Mouse (Mus musculus): Measurements from ENCODE around the gene Jmjd8.
"Not testable (repeated sequence)": the region's sequence is repeated elsewhere in the genome, so short reads cannot be mapped to it uniquely, and the experiment has no call there.

Gene Jmjd8

DNA sequence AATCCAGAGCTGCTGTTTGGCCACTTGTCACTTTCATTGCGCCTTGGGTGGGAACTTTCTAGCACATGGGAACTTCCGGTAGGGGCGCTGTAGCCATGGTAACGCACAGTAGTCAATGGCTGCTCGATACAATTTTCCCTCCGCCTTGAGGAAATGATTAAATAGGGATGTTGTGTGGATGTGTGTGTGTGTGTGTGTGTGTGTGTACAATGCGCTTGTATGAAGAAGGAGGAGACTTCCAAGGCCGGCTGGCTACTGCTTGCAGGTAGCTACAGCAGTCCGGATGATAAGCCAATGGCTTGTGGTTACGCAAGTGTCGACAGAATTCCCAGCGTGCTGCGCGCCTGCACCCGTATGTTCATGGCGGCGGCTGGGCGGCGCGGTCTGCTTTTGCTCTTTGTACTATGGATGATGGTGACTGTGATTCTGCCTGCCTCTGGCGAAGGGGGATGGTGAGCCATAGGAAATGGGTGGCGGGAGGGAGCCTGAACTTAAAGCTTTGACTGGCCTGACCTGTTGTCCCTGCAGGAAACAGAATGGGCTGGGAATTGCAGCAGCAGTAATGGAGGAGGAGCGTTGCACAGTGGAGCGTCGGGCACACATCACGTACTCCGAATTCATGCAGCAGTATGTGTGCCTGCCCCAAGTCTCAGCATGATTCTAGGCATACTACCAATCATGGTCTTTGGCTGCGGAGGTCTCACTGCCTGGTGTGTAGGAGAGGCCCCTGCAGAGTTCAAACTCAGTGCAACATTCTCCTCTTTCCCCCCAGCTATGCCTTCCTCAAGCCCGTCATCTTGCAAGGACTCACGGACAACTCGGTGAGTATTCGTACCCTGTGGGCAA is at the start of gene Jmjd8:
Gene Jmjd8 (plus strand): TSS at position 156 of the 846 bp plus-strand sequence.
- peak; percentile 47 to 61 for DNase-seq (ENCODE audit: low read depth in 2 of 2, low spot score in 2 of 2)

DNA sequence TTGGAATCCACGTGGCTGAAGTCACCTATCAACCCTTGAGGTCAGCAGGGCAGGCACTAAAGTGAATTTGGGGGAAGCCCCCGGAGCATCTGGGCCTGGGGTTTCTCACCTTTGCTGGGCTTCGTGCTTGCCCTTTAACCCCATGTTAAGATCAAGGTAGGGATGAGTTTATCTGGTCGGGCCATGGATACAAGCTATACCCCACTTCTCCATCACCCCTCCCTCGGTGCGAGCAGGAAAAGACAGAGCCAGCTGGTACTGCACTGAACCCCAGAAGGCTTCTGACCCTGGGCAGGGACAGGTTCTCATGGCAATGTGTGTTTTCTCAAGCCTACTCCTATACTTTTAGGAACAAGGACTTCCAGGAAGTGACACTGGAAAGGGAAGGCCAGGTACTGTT is 47.3 kb upstream of the Jmjd8 start:
- no peak for DNase-seq (ENCODE audit: low read depth in 2 of 2, low spot score in 2 of 2)

DNA sequence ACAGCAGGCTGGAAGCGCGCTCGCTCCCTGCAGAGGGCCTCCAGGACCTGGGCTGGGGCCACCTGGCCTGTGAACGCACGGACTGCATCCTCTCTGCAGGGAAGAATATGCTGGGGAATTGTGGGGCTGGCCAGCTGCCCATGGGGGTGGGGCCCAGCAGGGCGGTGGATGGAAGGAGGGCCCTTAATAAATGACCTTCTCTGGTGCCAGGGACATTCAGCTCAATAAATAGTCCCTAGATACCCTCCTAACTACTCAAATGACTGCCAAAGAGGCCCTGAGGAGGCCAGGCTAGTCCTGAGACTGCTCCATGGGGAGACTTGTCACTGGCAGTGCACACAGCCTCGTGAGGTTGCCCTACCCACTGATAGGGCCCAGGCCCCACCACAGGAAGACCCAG is 45.6 kb upstream of the Jmjd8 start:
- DNase-seq (ENCODE audit: low read depth in 2 of 2, low spot score in 2 of 2) = no peak

DNA sequence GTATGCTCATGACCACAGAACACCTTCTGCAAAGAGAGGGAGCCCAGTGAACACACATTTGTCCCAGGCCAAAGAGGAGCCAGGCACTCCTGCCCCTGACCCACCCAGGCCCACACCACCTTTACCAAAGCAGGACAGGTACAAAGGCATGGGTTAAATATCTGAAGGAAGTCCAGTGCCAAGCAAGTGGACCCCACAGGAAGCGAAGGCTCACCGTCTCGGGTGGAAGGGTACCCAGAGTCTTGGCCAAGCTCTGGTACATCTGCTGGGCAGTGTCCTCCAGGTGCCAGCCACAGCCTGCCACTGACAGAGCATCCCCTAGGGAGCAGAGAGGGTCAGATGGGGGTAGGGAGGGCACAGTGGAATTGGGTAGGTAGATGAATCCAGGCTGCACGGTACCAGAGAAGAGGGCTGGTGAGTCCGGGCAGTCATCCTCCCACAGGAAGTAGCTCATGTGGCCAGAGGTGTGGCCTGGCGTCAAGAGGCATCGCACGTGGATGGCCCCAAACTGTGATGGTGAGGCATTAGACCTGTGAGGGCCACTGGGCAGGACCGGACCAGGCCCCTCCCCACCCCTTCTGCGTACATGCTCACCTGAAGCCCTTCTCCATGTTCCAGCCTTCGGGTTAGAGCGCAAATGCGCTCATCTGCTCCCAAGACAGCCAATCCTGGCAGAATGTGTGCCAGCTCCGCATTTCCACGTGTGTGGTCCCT is 44.6 kb upstream of the Jmjd8 start:
- DNase-seq (ENCODE audit: low read depth in 2 of 2, low spot score in 2 of 2) = no peak

DNA sequence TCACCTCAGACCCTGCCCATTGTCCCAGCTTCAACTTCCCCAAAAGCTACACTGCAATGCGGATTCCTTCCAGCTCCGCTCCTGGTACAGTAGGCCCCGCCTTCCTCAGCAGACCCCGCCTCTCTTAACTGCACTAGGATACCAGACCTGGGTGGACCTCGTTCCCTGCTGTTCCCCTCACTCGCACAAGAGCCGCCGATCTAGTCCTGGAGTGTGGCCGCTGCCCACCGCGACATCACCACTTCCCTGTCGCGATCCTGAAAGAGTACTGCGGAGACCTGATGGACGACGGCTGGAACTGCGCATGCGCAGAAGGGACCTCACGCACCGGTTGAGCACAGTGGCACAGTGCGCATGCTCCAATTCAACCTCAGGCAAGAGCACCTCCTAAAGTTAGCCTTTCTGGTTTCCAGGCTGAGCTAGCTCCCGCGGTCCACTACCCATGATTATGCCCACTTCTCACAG is 43.4 kb upstream of the Jmjd8 start, which contains the start of gene Haghl:
Gene Haghl (minus strand): TSS at position 393 of the 465 bp plus-strand sequence.
- peak; percentile 94 for DNase-seq (ENCODE audit: low read depth in 2 of 2, low spot score in 2 of 2)

DNA sequence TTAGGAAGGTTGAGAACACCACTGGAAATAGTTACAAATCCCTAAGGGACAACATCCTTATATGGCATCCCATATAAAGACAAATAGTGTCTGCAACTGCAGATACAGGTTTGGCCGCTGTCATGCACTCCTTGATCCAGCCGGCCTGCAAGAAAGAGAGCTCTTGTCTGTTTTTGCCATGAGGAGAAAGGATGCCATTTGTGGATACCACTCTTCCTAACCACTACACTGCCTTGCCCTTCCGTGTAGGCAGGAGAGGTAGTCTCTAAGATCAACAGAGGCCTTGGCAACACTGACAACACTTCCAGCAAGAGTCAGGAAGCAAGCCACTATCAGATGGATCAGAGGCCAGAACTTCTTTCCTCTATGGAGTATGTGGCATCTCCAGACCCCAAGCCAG is 42.4 kb upstream of the Jmjd8 start, which contains the start of gene Ccdc78:
Gene Ccdc78 (plus strand): TSS at position 301 of the 400 bp plus-strand sequence.
- DNase-seq (ENCODE audit: low read depth in 2 of 2, low spot score in 2 of 2) = no peak

DNA sequence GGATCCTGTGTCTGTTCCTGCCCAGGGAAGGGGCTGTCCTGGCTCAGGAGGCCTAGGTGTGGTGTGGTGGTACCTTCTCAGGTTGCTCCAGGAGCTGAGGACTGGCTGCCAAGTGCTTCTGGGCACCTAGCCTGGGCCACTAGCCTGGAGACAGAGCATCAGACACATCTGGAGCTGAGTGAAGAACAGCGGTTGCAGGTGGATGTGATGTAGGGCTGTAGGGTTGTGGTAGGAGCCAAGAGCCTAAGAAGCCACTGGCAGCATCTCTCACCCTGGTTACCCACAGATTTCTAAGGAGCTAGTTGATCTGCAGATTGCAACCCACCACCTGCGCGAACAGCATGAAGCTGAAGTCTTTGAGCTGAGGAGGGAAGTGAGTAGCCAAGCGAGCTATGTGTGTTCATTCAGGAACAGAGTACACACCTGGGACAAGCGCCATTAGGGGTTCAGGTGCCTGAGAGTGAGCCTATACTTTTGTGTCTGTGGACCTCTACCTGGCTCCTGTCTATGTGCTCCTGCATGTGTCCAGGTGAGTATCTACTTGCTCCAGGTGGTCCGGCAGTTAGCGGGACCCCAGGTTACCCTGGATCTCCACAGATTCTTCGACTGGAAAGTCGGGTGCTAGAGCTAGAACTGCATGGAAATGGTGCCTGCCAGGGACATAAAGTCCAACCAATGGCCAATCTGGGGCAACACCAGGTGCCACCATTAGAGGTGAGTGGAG is 41.7 kb upstream of the Jmjd8 start:
- DNase-seq (ENCODE audit: low read depth in 2 of 2, low spot score in 2 of 2) = no peak

DNA sequence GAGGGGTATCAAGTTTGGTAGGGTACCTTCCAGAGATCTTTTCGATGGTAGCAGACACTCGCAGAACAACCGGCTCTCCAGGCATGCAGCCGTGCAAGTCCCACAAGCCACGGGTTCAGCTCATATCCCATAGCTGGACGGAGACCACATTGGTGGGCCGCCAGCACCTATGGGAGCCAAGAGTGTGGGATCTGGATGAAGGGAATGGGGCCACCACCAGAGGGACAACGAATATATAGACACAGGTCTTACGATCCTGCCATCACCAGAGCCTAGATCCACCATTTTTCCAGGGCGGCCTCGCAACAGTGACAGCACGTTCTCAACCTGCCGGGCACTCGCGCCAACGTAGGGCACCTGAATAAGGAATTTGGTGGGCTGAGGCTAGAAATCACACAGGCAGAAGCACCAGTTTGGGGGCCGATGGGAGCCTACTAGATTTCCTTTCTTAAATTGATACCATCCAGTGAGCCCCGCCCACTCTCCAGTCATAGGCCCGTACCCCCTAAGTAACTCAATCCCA is 37.3 kb upstream of the Jmjd8 start:
- no peak for DNase-seq (ENCODE audit: low read depth in 2 of 2, low spot score in 2 of 2)

DNA sequence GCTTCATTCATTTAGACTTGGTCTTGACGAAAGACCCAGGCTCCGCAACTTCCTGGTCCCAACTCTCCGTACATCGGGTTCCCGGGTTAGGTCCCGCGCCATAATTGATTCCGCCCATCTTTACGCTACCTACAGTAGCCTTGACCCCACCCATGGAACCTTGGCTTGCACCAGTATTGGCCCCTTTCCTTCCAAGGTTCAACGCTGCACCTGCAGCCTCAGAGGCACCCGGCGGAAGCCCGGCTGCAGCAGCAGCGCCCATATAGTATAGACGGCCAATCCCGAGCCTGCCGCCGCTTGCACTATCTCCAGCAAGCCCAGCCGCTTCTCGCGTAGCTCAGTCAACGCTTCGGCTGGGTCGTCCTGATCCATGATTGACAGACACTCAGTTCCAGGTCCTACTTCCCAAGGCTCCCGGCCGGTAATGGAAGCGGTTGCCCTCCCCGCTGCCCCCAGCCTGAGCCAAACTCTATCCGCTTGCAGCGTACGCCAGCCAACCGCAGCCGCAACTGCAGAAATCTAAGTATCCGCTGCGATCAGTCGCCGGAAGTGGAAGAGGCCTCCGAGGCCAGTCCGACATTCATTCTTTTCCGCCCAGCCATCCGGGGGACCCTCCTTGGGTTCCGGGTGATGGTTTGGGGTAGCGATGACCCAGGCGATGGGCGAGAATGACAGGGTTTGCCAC is 36.7 kb upstream of the Jmjd8 start:
- peak; percentile 80 to 87 for DNase-seq (ENCODE audit: low read depth in 2 of 2, low spot score in 2 of 2)

DNA sequence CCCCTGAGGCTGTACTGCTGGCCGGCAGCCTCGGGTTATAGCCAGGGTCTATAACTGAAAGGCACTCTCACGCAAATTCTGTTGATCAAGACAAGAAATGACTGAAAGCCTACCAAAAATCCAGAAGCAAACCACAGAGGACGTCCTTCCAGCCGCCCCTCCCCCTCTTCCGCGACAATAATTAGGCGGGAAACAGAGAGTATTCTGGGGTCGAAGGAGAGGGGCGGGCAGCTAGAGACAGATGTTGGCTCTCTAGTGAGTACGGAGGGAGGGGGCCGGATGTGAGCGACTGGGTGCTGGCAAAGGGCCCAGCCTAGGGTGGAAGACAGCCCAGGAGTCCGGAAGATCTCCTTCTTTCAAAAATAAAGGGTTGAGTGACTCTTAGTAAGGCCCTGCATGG is 36.1 kb upstream of the Jmjd8 start, which contains the start of gene Fam173a:
Gene Fam173a (minus strand): TSS at position 287 of the 400 bp plus-strand sequence.
- DNase-seq (ENCODE audit: low read depth in 2 of 2, low spot score in 2 of 2) = peak; percentile 63 to 75

DNA sequence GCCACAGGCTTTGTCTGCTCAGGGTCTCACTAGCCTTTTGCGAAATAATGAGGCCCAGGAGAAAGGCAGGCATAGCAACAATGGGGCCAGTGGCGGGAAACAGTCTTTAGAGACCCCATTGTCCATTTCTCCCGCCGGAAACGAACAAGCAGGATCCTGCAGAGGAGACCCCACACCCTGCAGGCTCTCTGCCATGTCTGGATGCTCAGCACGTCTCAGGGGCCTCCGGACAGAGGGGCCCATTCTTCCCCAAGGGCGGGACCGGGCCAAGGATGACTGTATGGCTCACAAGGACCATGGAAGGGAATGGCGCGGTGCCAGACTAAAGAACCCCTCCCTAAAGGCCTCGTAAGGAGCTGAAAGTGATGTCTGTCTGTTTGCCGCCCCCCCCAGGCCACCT is 34.5 kb upstream of the Jmjd8 start:
- no peak for DNase-seq (ENCODE audit: low read depth in 2 of 2, low spot score in 2 of 2)

DNA sequence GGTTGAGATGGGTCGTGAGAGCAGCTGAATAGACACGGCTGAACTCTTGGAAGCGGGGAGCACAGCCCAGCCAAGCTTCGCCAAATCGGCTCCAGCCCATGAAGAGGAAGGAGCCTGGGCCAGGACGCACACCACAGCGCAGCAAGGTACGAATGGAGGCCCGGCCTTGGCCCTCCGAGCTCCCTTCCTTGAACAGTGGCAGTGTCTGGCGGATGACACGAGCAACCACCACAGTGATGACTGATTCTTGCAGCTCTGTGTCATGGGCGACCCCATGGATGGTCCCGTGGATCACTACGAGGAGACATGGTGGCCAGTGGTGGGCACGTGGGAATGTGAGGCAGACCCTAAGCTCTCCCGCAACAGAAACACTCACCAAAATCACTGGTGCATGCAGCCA is 33.7 kb upstream of the Jmjd8 start:
- DNase-seq (ENCODE audit: low read depth in 2 of 2, low spot score in 2 of 2) = no peak

DNA sequence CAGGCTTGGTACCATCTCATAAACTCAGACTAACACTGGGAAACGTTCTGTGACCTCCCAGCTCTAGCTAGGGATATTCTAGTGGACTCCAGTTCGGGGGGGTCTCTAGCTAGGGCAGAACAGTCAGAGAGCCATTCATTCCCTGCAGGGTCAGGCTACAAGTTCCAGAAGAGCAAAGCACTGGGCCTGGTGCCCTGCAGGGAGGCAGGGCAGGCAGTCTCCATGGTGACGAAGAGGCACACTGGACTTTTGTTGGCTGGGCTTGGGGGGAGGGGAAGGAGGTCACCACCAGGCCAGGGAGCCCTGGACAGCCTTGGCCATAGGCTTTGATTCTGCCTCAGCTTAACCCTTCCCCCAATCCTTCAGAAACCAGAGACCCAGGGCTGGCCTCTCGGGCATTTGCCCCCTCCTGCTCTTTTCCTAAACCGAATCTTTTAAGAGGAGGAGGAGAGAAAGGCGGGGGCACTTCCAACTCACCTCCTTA is 33.0 kb upstream of the Jmjd8 start, which contains the start of gene AC134908.4:
Gene AC134908.4 (minus strand): TSS at position 51 of the 484 bp plus-strand sequence.
- DNase-seq (ENCODE audit: low read depth in 2 of 2, low spot score in 2 of 2) = no peak

DNA sequence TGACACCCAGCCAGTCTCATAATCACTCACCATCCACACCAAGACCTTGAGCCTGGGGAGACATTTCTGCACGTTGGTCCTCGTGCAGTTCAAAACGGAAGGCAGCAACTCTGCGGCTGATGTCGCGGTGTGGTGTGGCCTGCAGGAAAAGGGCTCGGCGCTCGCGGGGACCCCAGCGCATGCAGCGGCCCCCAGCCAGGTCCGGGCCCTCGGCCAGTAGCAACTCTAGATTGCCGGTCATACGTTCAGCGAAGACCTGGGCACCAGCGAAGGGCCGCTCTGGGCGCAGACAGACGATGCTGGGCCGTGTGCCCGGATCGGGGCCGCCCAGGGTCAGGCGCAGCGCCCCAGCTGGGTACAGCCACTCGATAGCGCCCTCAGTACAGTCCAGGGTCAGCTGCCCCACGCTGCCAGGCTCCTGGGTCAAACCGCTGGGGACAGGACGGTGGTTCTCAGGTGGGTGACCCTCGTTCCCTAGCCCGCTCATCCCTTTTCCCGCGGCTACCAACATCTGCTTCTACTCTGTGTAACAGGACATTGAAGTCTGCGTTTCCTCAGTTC is 32.4 kb upstream of the Jmjd8 start:
- no peak for DNase-seq (ENCODE audit: low read depth in 2 of 2, low spot score in 2 of 2)

DNA sequence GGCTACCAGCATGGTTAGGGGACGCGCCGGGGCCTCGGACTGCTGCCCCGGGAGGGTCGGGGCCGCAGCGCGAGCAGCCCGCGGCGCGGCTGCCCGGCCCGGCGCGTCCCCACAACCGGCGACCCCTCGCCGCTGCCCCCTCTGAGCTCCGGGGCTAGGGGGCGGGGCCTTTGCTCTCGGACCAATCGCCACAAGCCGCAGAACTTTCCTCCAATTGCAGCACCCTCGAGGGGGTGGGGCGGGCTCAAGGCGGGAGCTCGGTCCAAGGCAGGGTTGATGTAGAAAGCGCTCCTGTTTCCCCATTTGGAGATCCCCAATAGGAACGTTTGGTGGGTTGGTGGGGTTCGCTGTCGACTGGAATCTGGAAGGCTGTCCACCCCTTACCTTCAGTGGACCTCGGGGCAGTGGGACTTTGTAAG is 31.7 kb upstream of the Jmjd8 start, which contains the start of gene Metrn:
Gene Metrn (minus strand): TSS at position 186 of the 419 bp plus-strand sequence.
- DNase-seq (ENCODE audit: low read depth in 2 of 2, low spot score in 2 of 2) = peak; percentile 68 to 75

DNA sequence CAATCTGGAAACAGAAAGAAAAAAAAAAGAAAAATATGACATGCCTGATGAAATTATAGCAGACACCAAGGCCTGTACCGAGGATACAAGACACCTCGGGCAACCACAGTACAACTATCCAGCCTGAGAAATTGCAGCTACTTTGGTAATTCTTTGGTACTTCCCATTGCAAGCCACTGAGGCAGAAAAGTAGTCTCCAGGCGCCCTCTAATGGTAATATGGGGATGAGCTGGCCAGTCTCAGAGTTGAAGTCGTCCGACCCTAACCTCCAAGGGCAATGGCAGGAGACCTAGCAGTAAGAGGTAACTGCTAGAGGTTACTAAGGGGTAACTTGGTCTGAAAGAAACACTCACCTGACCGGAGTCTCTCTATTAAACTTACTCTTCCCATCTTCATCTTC is 27.6 kb upstream of the Jmjd8 start:
- peak; percentile 74 to 78 for DNase-seq (ENCODE audit: low read depth in 2 of 2, low spot score in 2 of 2)

DNA sequence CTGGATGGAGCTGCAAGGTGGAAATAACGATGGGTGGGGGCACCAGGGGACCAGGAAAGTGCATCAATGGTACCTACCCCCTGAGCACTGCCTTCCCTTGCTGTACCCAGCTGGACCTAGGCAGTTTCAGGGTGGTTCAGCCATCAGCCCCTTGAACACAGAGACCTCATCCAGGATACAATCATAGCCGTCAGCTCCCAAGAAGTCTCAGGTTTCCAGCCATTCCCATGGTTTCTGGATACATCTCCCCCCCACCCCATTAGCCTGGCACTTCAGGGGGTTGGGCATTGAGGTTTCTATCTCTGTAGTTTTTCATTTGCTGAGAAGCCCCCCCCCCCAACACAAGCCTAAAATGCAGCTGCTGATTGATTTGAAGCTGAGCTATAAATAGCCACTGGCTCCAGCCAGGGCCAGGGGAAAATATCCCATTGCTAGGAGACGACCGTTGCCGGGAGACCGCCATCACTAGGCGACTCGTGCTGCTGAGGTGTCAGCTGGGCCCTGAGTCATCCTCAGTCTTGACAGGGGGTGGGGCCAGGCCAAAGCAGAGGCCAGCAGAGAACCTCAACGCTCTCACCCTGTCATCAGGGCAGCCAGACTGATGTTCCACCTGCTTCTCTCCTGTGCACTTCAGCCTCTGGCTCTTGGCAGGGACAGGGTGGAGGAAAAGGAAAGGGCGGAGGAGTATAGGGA is 25.7 kb upstream of the Jmjd8 start:
- no peak for DNase-seq (ENCODE audit: low read depth in 2 of 2, low spot score in 2 of 2)

DNA sequence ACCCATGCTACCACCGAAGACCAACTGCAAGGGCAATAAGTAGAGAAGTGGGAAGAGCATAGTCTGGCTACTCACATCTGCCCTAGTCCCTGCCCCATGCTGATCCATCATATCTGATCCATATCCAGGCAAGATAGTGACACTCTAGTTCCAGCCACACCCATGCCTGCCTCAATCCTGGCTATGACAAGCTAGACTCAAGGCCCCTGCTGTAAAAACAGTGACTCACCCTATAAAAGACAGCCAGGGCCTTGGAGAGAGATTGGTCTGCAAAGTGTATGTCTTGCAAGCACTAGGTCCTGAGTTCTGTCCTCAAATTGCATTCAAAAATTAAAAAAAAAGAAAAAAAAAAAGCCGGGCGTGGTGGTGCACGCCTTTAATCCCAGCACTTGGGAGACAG is 22.2 kb upstream of the Jmjd8 start:
- DNase-seq (ENCODE audit: low read depth in 2 of 2, low spot score in 2 of 2) = no peak

DNA sequence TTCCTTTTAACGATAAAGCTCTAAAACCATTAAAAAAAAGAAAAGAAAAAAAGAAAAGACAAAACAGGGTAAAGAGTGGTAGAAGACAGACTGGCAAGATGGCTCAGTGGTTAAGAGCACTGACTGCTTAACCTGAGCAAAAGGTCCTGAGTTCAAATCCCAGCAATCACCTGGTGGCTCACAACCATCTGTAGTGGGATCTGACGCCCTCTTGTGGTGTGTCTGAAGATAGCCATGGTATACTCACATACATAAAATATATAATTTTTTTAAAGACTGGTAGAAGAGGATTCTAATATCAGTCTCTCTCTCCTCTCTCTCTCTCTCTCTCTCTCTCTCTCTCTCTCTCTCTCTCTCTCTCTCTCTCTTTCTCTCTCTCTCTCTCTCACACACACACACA is 21.2 kb upstream of the Jmjd8 start:
- DNase-seq (ENCODE audit: low read depth in 2 of 2, low spot score in 2 of 2) = not testable (repeated sequence)
